Mouse (Mus musculus): ENCODE data around the gene Cald1.

DNA sequence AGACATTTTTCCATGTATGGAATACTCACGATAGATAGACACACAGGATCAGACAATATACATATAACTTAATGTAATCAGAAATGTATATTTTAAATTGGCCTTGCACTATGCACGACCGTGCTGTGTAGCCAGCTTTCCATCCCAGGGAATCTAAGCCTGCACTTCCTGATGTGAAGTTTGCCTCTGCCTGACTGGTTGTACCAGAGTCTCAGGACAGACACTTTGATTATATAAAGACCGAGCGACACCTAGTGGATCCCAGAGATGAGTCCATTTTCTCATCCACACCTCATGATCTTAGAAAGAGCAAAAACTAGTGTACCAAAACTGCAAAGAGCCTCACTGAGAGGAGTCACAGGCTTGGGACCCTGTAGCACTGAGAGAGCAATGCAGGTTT lies 156.1 kb downstream of the Cald1 start:
- TF ChIP-seq CTCF (IDR thresholded peaks at IDR 0.05; ENCODE audit: low read depth) (peak; percentile 58), EP300 (IDR thresholded peaks at IDR 0.05; ENCODE audit: low read depth) (no peak)
